9 mouse cellular contexts compared by ENCODE assay signal in genomic region chr4:134246719-134247258, GRCm38 (mm10). TPM values are rescaled to one million over a fixed set of nuclear protein-coding genes. Genes with fewer than 3 reads are reported as not detected.
DNase-seq lines count a peak whose midpoint lies in the region; ATAC-seq and TF ChIP-seq lines count a peak whose summit lies in the region.
"Had no signal": no experiment of that assay in that cellular context is flagged by ENCODE, and none has a peak within 500 bp of the region (broad histone marks: within the 10 kb centered on the region; RNA-seq: fewer than 3 reads in every experiment).

TSS of gene Gm30191 (plus strand) at chr4:134246935.

- no peaks in the 10 kb centered on the region for H3K9me3 ChIP-seq in kidney, embryonic 15.5 days (replicated peaks)
- no peaks in the 10 kb centered on the region for H3K9me3 ChIP-seq in embryonic facial prominence, embryonic 14.5 days (ENCODE audit: control insufficient read depth, low read length)
- no peaks in the 10 kb centered on the region for H3K9me3 ChIP-seq in hindbrain, postnatal 0 days (ENCODE audit: low read length)
- H3K9me3 ChIP-seq in midbrain, embryonic 16.5 days (replicated peaks; ENCODE audit: control insufficient read depth, low read length, poor library complexity, severe bottlenecking) = no peaks in the 10 kb centered on the region

- ATAC-seq in kidney, embryonic 15.5 days (replicated peaks; ENCODE audit: low FRiP score) = no peak
- no peak for ATAC-seq in embryonic facial prominence, embryonic 14.5 days (ENCODE audit: low read depth)
- no peak for ATAC-seq in hindbrain, postnatal 0 days
- no peak for ATAC-seq in midbrain, embryonic 16.5 days

- peak within 1 kb of the TSS; percentile 79 for H3K4me2 ChIP-seq in kidney, embryonic 15.5 days
- peak within 1 kb of the TSS; percentile 94 for H3K4me2 ChIP-seq in embryonic facial prominence, embryonic 14.5 days (ENCODE audit: low read depth, low read length)
- H3K4me2 ChIP-seq in hindbrain, postnatal 0 days (ENCODE audit: low read depth, low read length) = peak within 1 kb of the TSS; percentile 88
- peak within 1 kb of the TSS; percentile 85 for H3K4me2 ChIP-seq in midbrain, embryonic 16.5 days (ENCODE audit: low read length)

- H3K27me3 ChIP-seq in kidney, embryonic 15.5 days = peaks cover 56% of the 10 kb centered on the region
- peaks cover 52% of the 10 kb centered on the region for H3K27me3 ChIP-seq in embryonic facial prominence, embryonic 14.5 days (replicated peaks; ENCODE audit: control insufficient read depth, insufficient read depth, low read length)
- H3K27me3 ChIP-seq in hindbrain, postnatal 0 days (ENCODE audit: insufficient read depth, low read length) = peaks cover under 1% of the 10 kb centered on the region; the same call in 1 of the 2 replicates
- H3K27me3 ChIP-seq in midbrain, embryonic 16.5 days (ENCODE audit: control insufficient read depth, insufficient read depth, low read depth, low read length) = peaks cover 19% of the 10 kb centered on the region

- WGBS in kidney, embryonic 15.5 days = 77% methylated on average over 7 of the region's 7 CpGs
- 71% methylated on average over 7 of the region's 7 CpGs for WGBS in embryonic facial prominence, embryonic 14.5 days
- 43% methylated on average over 7 of the region's 7 CpGs for WGBS in hindbrain, postnatal 0 days
- 66% methylated on average over 7 of the region's 7 CpGs for WGBS in midbrain, embryonic 16.5 days

- H3K4me1 ChIP-seq in kidney, embryonic 15.5 days = peaks cover 49% of the 10 kb centered on the region
- H3K4me1 ChIP-seq in embryonic facial prominence, embryonic 14.5 days (ENCODE audit: control insufficient read depth, insufficient read depth, low read length) = peaks cover 32% of the 10 kb centered on the region
- H3K4me1 ChIP-seq in hindbrain, postnatal 0 days (ENCODE audit: insufficient read depth, low read length) = peaks cover 23% of the 10 kb centered on the region
- H3K4me1 ChIP-seq in midbrain, embryonic 16.5 days (ENCODE audit: control insufficient read depth, insufficient read depth, low read length) = peaks cover 26% of the 10 kb centered on the region

- H3K36me3 ChIP-seq in kidney, embryonic 15.5 days = peaks cover 7% of the 10 kb centered on the region; the same call in 1 of the 2 replicates
- no peaks in the 10 kb centered on the region for H3K36me3 ChIP-seq in embryonic facial prominence, embryonic 14.5 days (ENCODE audit: control insufficient read depth, insufficient read depth, low read length)
- H3K36me3 ChIP-seq in hindbrain, postnatal 0 days (ENCODE audit: insufficient read depth, low read length) = no peaks in the 10 kb centered on the region
- H3K36me3 ChIP-seq in midbrain, embryonic 16.5 days (ENCODE audit: control insufficient read depth, insufficient read depth, low read length) = no peaks in the 10 kb centered on the region

- no peak within 1 kb of the TSS for H3K9ac ChIP-seq in kidney, embryonic 15.5 days
- H3K9ac ChIP-seq in embryonic facial prominence, embryonic 14.5 days (ENCODE audit: low read depth, low read length) = peak within 1 kb of the TSS; percentile 54
- peak within 1 kb of the TSS; percentile 71; the same call in 1 of the 2 replicates for H3K9ac ChIP-seq in hindbrain, postnatal 0 days (replicated peaks; ENCODE audit: low read length)
- H3K9ac ChIP-seq in midbrain, embryonic 16.5 days (ENCODE audit: low read depth, low read length) = peak within 1 kb of the TSS; percentile 60

- no peak within 1 kb of the TSS for H3K27ac ChIP-seq in kidney, embryonic 15.5 days
- H3K27ac ChIP-seq in embryonic facial prominence, embryonic 14.5 days (replicated peaks; ENCODE audit: low read depth, low read length) = no peak within 1 kb of the TSS
- H3K27ac ChIP-seq in hindbrain, postnatal 0 days = peak within 1 kb of the TSS; percentile 54; the same call in 1 of the 2 replicates
- H3K27ac ChIP-seq in midbrain, embryonic 16.5 days (ENCODE audit: low read length) = no peak within 1 kb of the TSS

- TF ChIP-seq CTCF in hindbrain, postnatal 0 days (IDR thresholded peaks at IDR 0.05; ENCODE audit: low read depth) = no peak

- no peak for DNase-seq in kidney, postnatal 4 days
- no peak for DNase-seq in embryonic facial prominence, embryonic 14.5 days (ENCODE audit: low spot score)
- peak; percentile 28 for DNase-seq in hindbrain, postnatal 0 days (ENCODE audit: low spot score)
- DNase-seq in spleen, adult 18-20 months = no peak
- DNase-seq in urinary bladder, postnatal 10 days (ENCODE audit: low spot score) = no peak
- DNase-seq in spleen, postnatal 14 days (ENCODE audit: low spot score in 2 of 2) = no peak

- peak within 1 kb of the TSS; percentile 61 for H3K4me3 ChIP-seq in kidney, embryonic 15.5 days (replicated peaks)
- peak within 1 kb of the TSS; percentile 84 for H3K4me3 ChIP-seq in embryonic facial prominence, embryonic 14.5 days (ENCODE audit: low read depth, low read length)
- H3K4me3 ChIP-seq in hindbrain, postnatal 0 days (ENCODE audit: low read length) = peak within 1 kb of the TSS; percentile 72
- peak within 1 kb of the TSS; percentile 67 for H3K4me3 ChIP-seq in midbrain, embryonic 16.5 days (ENCODE audit: low read depth, low read length)

RNA-seq across cellular contexts. Expression of gene Gm30191, which starts in this region (rescaled TPM):
- polyA plus RNA-seq in kidney, embryonic 15.5 days (2015; fragmentation: Nextera tagmentation; extraction: Ambion mirVana) = not detected in 2 replicates
- polyA plus RNA-seq in embryonic facial prominence, embryonic 14.5 days (2014; fragmentation: Nextera tagmentation; extraction: Ambion mirVana) = 0.28 TPM in 1 of 2 replicates, not detected in the other
- total RNA-seq in hindbrain, postnatal 0 days (2014; rRNA removed) = not detected in 2 replicates
- 0.59 and 0.79 TPM in 2 replicates for polyA plus RNA-seq in hindbrain, postnatal 0 days (2015; fragmentation: Nextera tagmentation; extraction: Ambion mirVana)
- not detected in 2 replicates for polyA plus RNA-seq in midbrain, embryonic 16.5 days (2015; fragmentation: Nextera tagmentation; extraction: Ambion mirVana)
- total RNA-seq: hematopoietic stem cell, adult 5-6 weeks had no signal

Comparison
In these comparisons a context has a peak if more than half of its experiments do, and no peak if none do; other contexts are left out.
1. Peak in DNase-seq, H3K4me3 ChIP-seq, H3K27ac ChIP-seq, H3K9ac ChIP-seq and H3K4me2 ChIP-seq in hindbrain, postnatal 0 days; RNA of the gene not detected or under 1 TPM.